ENCODE assay signal across 13 mouse cellular contexts in genomic region chr9:45607337-45607736, GRCm38 (mm10).
A peak's percentile ranks its signal among the peaks of the same experiment; 100 is the strongest.
DNase-seq lines count a peak whose midpoint lies in the region; ATAC-seq and TF ChIP-seq lines count a peak whose summit lies in the region.
"Had no signal": no experiment of that assay in that cellular context is flagged by ENCODE, and none has a peak within 500 bp of the region (broad histone marks: within the 10 kb centered on the region; RNA-seq: fewer than 3 reads in every experiment).

No protein-coding gene starts in this region.

- H3K9ac ChIP-seq in hindbrain, embryonic 14.5 days = no peak overlapping the region
- no peak overlapping the region for H3K9ac ChIP-seq in hindbrain, embryonic 12.5 days
- H3K9ac ChIP-seq in midbrain, embryonic 15.5 days = no peak overlapping the region
- no peak overlapping the region for H3K9ac ChIP-seq in midbrain, embryonic 11.5 days (ENCODE audit: low read length)
- H3K9ac ChIP-seq in forebrain, embryonic 16.5 days (replicated peaks; ENCODE audit: low read depth, low read length) = no peak overlapping the region
- H3K9ac ChIP-seq: heart, embryonic 13.5 days; lung, embryonic 15.5 days had no signal

- H3K27me3 ChIP-seq in hindbrain, embryonic 14.5 days (ENCODE audit: control insufficient read depth, insufficient read depth, low read length) = no peaks in the 10 kb centered on the region
- no peaks in the 10 kb centered on the region for H3K27me3 ChIP-seq in hindbrain, embryonic 12.5 days
- no peaks in the 10 kb centered on the region for H3K27me3 ChIP-seq in midbrain, embryonic 15.5 days (replicated peaks)
- no peaks in the 10 kb centered on the region for H3K27me3 ChIP-seq in midbrain, embryonic 11.5 days (ENCODE audit: control insufficient read depth, insufficient read depth, low read length)
- no peaks in the 10 kb centered on the region for H3K27me3 ChIP-seq in forebrain, embryonic 16.5 days (replicated peaks; ENCODE audit: control insufficient read depth, insufficient read depth, low read length)
- H3K27me3 ChIP-seq: lung, embryonic 15.5 days had no signal

- H3K4me2 ChIP-seq in hindbrain, embryonic 14.5 days (replicated peaks) = no peak overlapping the region
- no peak overlapping the region for H3K4me2 ChIP-seq in hindbrain, embryonic 12.5 days (replicated peaks)
- no peak overlapping the region for H3K4me2 ChIP-seq in midbrain, embryonic 15.5 days
- H3K4me2 ChIP-seq in midbrain, embryonic 11.5 days = no peak overlapping the region
- no peak overlapping the region for H3K4me2 ChIP-seq in forebrain, embryonic 16.5 days (ENCODE audit: low read length)
- H3K4me2 ChIP-seq: heart, embryonic 13.5 days; lung, embryonic 15.5 days had no signal

- peaks cover 20% of the 10 kb centered on the region for H3K4me1 ChIP-seq in hindbrain, embryonic 14.5 days (replicated peaks; ENCODE audit: control insufficient read depth, insufficient read depth, low read length)
- H3K4me1 ChIP-seq in hindbrain, embryonic 12.5 days = peaks cover 16% of the 10 kb centered on the region
- H3K4me1 ChIP-seq in midbrain, embryonic 15.5 days = peaks cover 28% of the 10 kb centered on the region
- peaks cover 3% of the 10 kb centered on the region; the same call in 1 of the 2 replicates for H3K4me1 ChIP-seq in midbrain, embryonic 11.5 days (ENCODE audit: control insufficient read depth, insufficient read depth, low read length)
- H3K4me1 ChIP-seq in forebrain, embryonic 16.5 days (replicated peaks; ENCODE audit: control insufficient read depth, insufficient read depth, low read length) = peaks cover 42% of the 10 kb centered on the region
- peaks cover 47% of the 10 kb centered on the region for H3K4me1 ChIP-seq in olfactory bulb, adult 2 months (ENCODE audit: control insufficient read depth, insufficient read depth, low read length)
- H3K4me1 ChIP-seq: heart, embryonic 13.5 days; lung, embryonic 15.5 days had no signal

- DNase-seq in hindbrain, embryonic 14.5 days (ENCODE audit: low spot score) = no peak
- DNase-seq in midbrain, embryonic 11.5 days (ENCODE audit: low spot score, missing footprints) = no peak
- DNase-seq in right cerebral cortex, adult 18-20 months = no peak
- DNase-seq in layer of hippocampus, adult 18-20 months (ENCODE audit: low spot score in 2 of 2) = no peak
- DNase-seq: adrenal gland, postnatal 36 days had no signal

- H3K9me3 ChIP-seq in hindbrain, embryonic 14.5 days (ENCODE audit: control insufficient read depth, low read length) = no peaks in the 10 kb centered on the region
- H3K9me3 ChIP-seq in hindbrain, embryonic 12.5 days (replicated peaks) = no peaks in the 10 kb centered on the region
- H3K9me3 ChIP-seq in midbrain, embryonic 15.5 days = no peaks in the 10 kb centered on the region
- no peaks in the 10 kb centered on the region for H3K9me3 ChIP-seq in midbrain, embryonic 11.5 days (ENCODE audit: control insufficient read depth, low read length)
- no peaks in the 10 kb centered on the region for H3K9me3 ChIP-seq in forebrain, embryonic 16.5 days (ENCODE audit: control insufficient read depth, low read length)
- H3K9me3 ChIP-seq: heart, embryonic 13.5 days; lung, embryonic 15.5 days had no signal

- ATAC-seq in hindbrain, embryonic 14.5 days (ENCODE audit: low FRiP score) = no peak
- no peak for ATAC-seq in hindbrain, embryonic 12.5 days (ENCODE audit: low FRiP score)
- ATAC-seq in midbrain, embryonic 15.5 days (replicated peaks) = no peak
- no peak for ATAC-seq in midbrain, embryonic 11.5 days (ENCODE audit: low FRiP score)
- ATAC-seq in forebrain, embryonic 16.5 days = no peak
- ATAC-seq: CD4-positive, CD25-positive, alpha-beta regulatory T cell, adult 4 months had no signal

- H3K4me3 ChIP-seq in hindbrain, embryonic 14.5 days (replicated peaks; ENCODE audit: low read length) = no peak overlapping the region
- H3K4me3 ChIP-seq in hindbrain, embryonic 12.5 days = no peak overlapping the region
- H3K4me3 ChIP-seq in midbrain, embryonic 15.5 days = no peak overlapping the region
- no peak overlapping the region for H3K4me3 ChIP-seq in midbrain, embryonic 11.5 days (ENCODE audit: low read depth, low read length)
- no peak overlapping the region for H3K4me3 ChIP-seq in forebrain, embryonic 16.5 days (replicated peaks; ENCODE audit: low read length)
- no peak overlapping the region for H3K4me3 ChIP-seq in olfactory bulb, adult 2 months (ENCODE audit: insufficient read depth, low read depth, low read length)
- H3K4me3 ChIP-seq: heart, embryonic 13.5 days; lung, embryonic 15.5 days; myocyte had no signal

- no peak for TF ChIP-seq CTCF in olfactory bulb, adult 2 months (IDR thresholded peaks at IDR 0.05; ENCODE audit: insufficient read depth, low read depth, low read length)

- H3K36me3 ChIP-seq in hindbrain, embryonic 14.5 days (replicated peaks; ENCODE audit: control insufficient read depth, insufficient read depth) = no peaks in the 10 kb centered on the region
- H3K36me3 ChIP-seq in hindbrain, embryonic 12.5 days = no peaks in the 10 kb centered on the region
- no peaks in the 10 kb centered on the region for H3K36me3 ChIP-seq in midbrain, embryonic 15.5 days (replicated peaks)
- H3K36me3 ChIP-seq in midbrain, embryonic 11.5 days (ENCODE audit: control insufficient read depth, insufficient read depth, low read length) = no peaks in the 10 kb centered on the region
- H3K36me3 ChIP-seq in forebrain, embryonic 16.5 days (ENCODE audit: control insufficient read depth, insufficient read depth) = no peaks in the 10 kb centered on the region
- H3K36me3 ChIP-seq: heart, embryonic 13.5 days; lung, embryonic 15.5 days had no signal

- 0 out of 2 replicates have a peak overlapping the region, but pooled peaks have one; percentile 1 for H3K27ac ChIP-seq in hindbrain, embryonic 14.5 days
- no peak overlapping the region for H3K27ac ChIP-seq in hindbrain, embryonic 12.5 days
- peak overlapping the region; percentile 44; the same call in 1 of the 2 replicates for H3K27ac ChIP-seq in midbrain, embryonic 15.5 days
- no peak overlapping the region for H3K27ac ChIP-seq in midbrain, embryonic 11.5 days (ENCODE audit: low read depth, low read length)
- H3K27ac ChIP-seq in forebrain, embryonic 16.5 days (ENCODE audit: low read length) = peak overlapping the region; percentile 85
- peak overlapping the region; percentile 98 for H3K27ac ChIP-seq in olfactory bulb, adult 2 months (ENCODE audit: insufficient read depth, low read depth, low read length)
- H3K27ac ChIP-seq: heart, embryonic 13.5 days; lung, embryonic 15.5 days had no signal

- TF ChIP-seq POLR2A in olfactory bulb, adult 2 months (IDR thresholded peaks at IDR 0.05; ENCODE audit: insufficient read depth, low read depth, low read length) = no peak

Comparison
In these comparisons a context has a peak if more than half of its experiments do, and no peak if none do; other contexts are left out.
1. H3K27ac ChIP-seq: peak in hindbrain, embryonic 14.5 days (single experiment), midbrain, embryonic 15.5 days (single experiment), forebrain, embryonic 16.5 days (single experiment) and olfactory bulb, adult 2 months (single experiment); none in hindbrain, embryonic 12.5 days (single experiment) and midbrain, embryonic 11.5 days (single experiment).